Mouse (Mus musculus) urinary bladder, postnatal 10 days (tissue): Measurements from ENCODE around the gene Pacsin3.

Experiments
- DNase-seq: peaks from one replicate; pipeline ENCODE4 v3.0.0; 2022; ENCODE audit warnings: low spot score

Pacsin3 gene

GRCm38 (mm10) chr2:91305926-91306325, 50.2 kb downstream of the Pacsin3 start:
- no peak for DNase-seq

GRCm38 (mm10) chr2:91306589-91306988, 50.8 kb downstream of the Pacsin3 start:
- no peak for DNase-seq

- DNase-seq, result no peak
Measured at GRCm38 (mm10) chr2:91308680-91309079, 52.9 kb downstream of the Pacsin3 start.

GRCm38 (mm10) chr2:91309546-91309945, 53.8 kb downstream of the Pacsin3 start:
- DNase-seq, result no peak

- no peak for DNase-seq
Measured at GRCm38 (mm10) chr2:91312578-91313311, 57.0 kb downstream of the Pacsin3 start.

GRCm38 (mm10) chr2:91314184-91314583, 58.4 kb downstream of the Pacsin3 start:
- DNase-seq, result no peak
